Mouse (Mus musculus) heart, adult 2 months (tissue): ENCODE measurements around the gene Igf2bp3.

Experiments
- CTCF ChIP-seq: fragments of 200-600 bp; IDR thresholded peaks from 2 replicates; pipeline ENCODE4 v1.8.1; 2022; ENCODE audit warnings: antibody characterized with exemption, mild to moderate bottlenecking, moderate library complexity
- EP300 ChIP-seq: fragments of 200-500 bp; IDR thresholded peaks from 2 replicates; pipeline ENCODE4 v1.6.1; 2011; ENCODE audit warnings: low read depth, low read length, control low read depth; ENCODE audit not compliant: insufficient read depth

DNA sequence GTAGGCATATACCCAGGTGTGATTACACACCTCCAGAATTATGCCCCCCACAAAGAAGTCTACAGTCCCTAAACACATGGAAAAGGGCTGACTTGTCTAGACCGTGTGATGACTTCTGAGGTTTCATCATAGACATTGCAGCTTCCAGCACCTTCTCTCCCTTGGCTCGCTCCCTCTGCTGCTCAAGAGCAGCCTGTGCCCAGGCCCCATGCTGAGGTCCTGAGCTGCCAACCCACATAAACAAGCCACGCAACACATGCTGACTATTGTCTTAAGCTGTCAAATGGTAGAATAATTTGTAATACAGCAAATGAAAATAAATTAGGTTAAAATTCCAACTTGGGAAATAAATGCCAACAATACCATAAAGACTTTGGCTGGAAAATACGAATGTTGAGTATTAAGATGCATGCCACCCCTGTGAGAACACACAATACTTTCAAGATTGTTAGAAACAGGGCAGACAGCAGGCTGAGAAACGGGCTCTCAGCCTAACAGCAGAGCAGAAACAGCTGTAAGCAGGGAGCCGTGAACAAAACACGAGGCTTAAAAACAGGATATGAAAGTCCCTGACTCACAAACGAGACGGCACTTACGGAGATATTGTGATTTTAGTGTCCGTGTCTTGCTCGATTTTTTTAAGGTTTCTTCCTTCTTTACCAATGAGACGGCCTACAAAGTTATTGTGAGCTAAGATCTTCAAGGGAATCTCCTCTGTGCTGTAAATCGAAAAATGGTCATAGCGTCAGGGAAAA lies 107.8 kb downstream of the Igf2bp3 start:
- TF ChIP-seq EP300: no peak
- no peak for TF ChIP-seq CTCF
